Mouse (Mus musculus) CH12.LX (cell line): ENCODE data around the gene Kcnj9. TPM values are rescaled to one million over a fixed set of nuclear protein-coding genes. Genes with fewer than 3 reads are reported as not detected.

Experiments
- DNase-seq: peaks from one replicate; pipeline ENCODE4 v3.0.0-alpha.2; 2013; ENCODE audit errors: extremely low read depth
- H3K27ac ChIP-seq: 2 replicates; pipeline ENCODE4 v1.5.1; 2012; ENCODE audit warnings: low read depth, mild to moderate bottlenecking, control low read depth, moderate library complexity; ENCODE audit not compliant: insufficient read depth
- H3K27me3 ChIP-seq: replicated peaks from 2 replicates; pipeline ENCODE3; 2012; ENCODE audit warnings: inconsistent platforms
- H3K36me3 ChIP-seq, 2 experiments: replicated peaks in 1 of 2; 2 replicates each; pipeline versions ENCODE3 to v1.6.1; 2012; ENCODE audit warnings: inconsistent platforms in 1 of 2, low read length in 1 of 2, mild to moderate bottlenecking in 1 of 2, mixed read lengths in 1 of 2, moderate library complexity in 1 of 2; ENCODE audit not compliant: control insufficient read depth in 1 of 2, insufficient read depth in 1 of 2
- H3K4me1 ChIP-seq, 2 experiments: 2 replicates each; pipeline ENCODE4 v1.6.1; 2012; ENCODE audit warnings: inconsistent platforms in 1 of 2, moderate library complexity in 1 of 2; ENCODE audit not compliant: insufficient read depth in 2 of 2, control insufficient read depth in 1 of 2
- H3K4me2 ChIP-seq: 2 replicates; pipeline ENCODE4 v1.6.1; 2012; ENCODE audit warnings: low read depth, mild to moderate bottlenecking, control low read depth; ENCODE audit not compliant: poor library complexity, insufficient read depth, severe bottlenecking
- H3K4me3 ChIP-seq, 3 experiments: fragments of 150-350 bp in 1 of 3; sonication (generic) in 1 of 3; replicated peaks in 1 of 3; 2 replicates each; pipeline versions ENCODE3 to v1.5.1; 2011 to 2012; ENCODE audit warnings: low read depth in 2 of 3, low read length in 2 of 3, mild to moderate bottlenecking in 2 of 3, moderate library complexity in 2 of 3, control low read depth in 1 of 3, improper control_type of control experiment in 1 of 3, inconsistent platforms in 1 of 3, mixed read lengths in 1 of 3; ENCODE audit not compliant: poor library complexity in 1 of 3
- H3K79me2 ChIP-seq: replicated peaks from 2 replicates; pipeline ENCODE4 v1.6.1; 2012; ENCODE audit warnings: mild to moderate bottlenecking, moderate library complexity; ENCODE audit not compliant: control insufficient read depth, poor library complexity, insufficient read depth, severe bottlenecking; ENCODE audit errors: extremely low read depth
- H3K9ac ChIP-seq: 2 replicates; pipeline ENCODE4 v1.6.1; 2012; ENCODE audit warnings: low read depth, mild to moderate bottlenecking, control low read depth, moderate library complexity; ENCODE audit not compliant: insufficient read depth
- H3K9me3 ChIP-seq: replicated peaks from 2 replicates; pipeline ENCODE3; 2012; ENCODE audit warnings: low read length, inconsistent platforms, mixed read lengths
- BHLHE40 ChIP-seq: IDR thresholded peaks from 2 replicates; pipeline ENCODE4 v1.6.1; 2011; ENCODE audit warnings: mild to moderate bottlenecking, low read depth, low read length, improper control_type of control experiment
- ELF1 ChIP-seq: IDR thresholded peaks from 2 replicates; pipeline ENCODE4 v1.6.1; 2014; ENCODE audit warnings: low read depth, mild to moderate bottlenecking, inconsistent platforms, low read length, improper control_type of control experiment
- HCFC1 ChIP-seq: IDR thresholded peaks from 2 replicates; pipeline ENCODE4 v1.6.1; 2012; ENCODE audit warnings: low read depth, mild to moderate bottlenecking, inconsistent platforms, low read length, improper control_type of control experiment
- KAT2A ChIP-seq: IDR thresholded peaks from 2 replicates; pipeline ENCODE4 v1.6.1; 2012; ENCODE audit warnings: low read length, improper control_type of control experiment, inconsistent platforms; ENCODE audit not compliant: insufficient replicate concordance
- MAX ChIP-seq: IDR thresholded peaks from 2 replicates; pipeline ENCODE4 v1.6.1; 2011; ENCODE audit warnings: low read length, improper control_type of control experiment
- NRF1 ChIP-seq: IDR thresholded peaks from 2 replicates; pipeline ENCODE4 v1.6.1; 2014; ENCODE audit warnings: low read depth, mild to moderate bottlenecking, inconsistent platforms, low read length, improper control_type of control experiment, moderate library complexity
- PAX5 ChIP-seq: IDR thresholded peaks from 2 replicates; pipeline ENCODE4 v1.6.1; 2012; ENCODE audit warnings: low read length, inconsistent platforms, mixed read lengths
- POLR2A ChIP-seq: IDR thresholded peaks from 2 replicates; pipeline ENCODE4 v1.6.1; 2011; ENCODE audit warnings: low read depth, mild to moderate bottlenecking, improper control_type of control experiment, low read length
- POLR2AphosphoS2 ChIP-seq: IDR thresholded peaks from 2 replicates; pipeline ENCODE4 v1.6.1; 2011; ENCODE audit warnings: low read depth, low read length, improper control_type of control experiment
- RCOR1 ChIP-seq: conservative IDR thresholded peaks from 2 replicates; pipeline ENCODE4 v1.6.1; 2012; ENCODE audit warnings: low read depth, mild to moderate bottlenecking, inconsistent platforms, low read length, improper control_type of control experiment
- SIN3A ChIP-seq: IDR thresholded peaks from 2 replicates; pipeline ENCODE4 v1.6.1; 2012; ENCODE audit warnings: low read length, improper control_type of control experiment, inconsistent platforms
- UBTF ChIP-seq: IDR thresholded peaks from 2 replicates; pipeline ENCODE4 v1.6.1; 2012; ENCODE audit warnings: low read depth, mild to moderate bottlenecking, inconsistent platforms, low read length, improper control_type of control experiment, moderate library complexity
- USF1 ChIP-seq: IDR thresholded peaks from 2 replicates; pipeline ENCODE4 v1.6.1; 2014; ENCODE audit warnings: low read depth, mild to moderate bottlenecking, inconsistent platforms, low read length, improper control_type of control experiment
- USF2 ChIP-seq: conservative IDR thresholded peaks from 2 replicates; pipeline ENCODE4 v1.6.1; 2011; ENCODE audit warnings: low read depth, low read length, improper control_type of control experiment
- ZMIZ1 ChIP-seq: IDR thresholded peaks from 2 replicates; pipeline ENCODE4 v1.6.1; 2012; ENCODE audit warnings: low read depth, mild to moderate bottlenecking, inconsistent platforms, low read length, improper control_type of control experiment
- ZNF384 ChIP-seq: IDR thresholded peaks from 2 replicates; pipeline ENCODE4 v1.6.1; 2012; ENCODE audit warnings: low read depth, low read length, improper control_type of control experiment, inconsistent platforms
- dilution Hi-C: fragments of 300-500 bp; cut with MboI; formaldehyde crosslinking; loops from 2 replicates; pipeline ENCODE4 v1.14.3; 2020; ENCODE audit warnings: low sequenced_read_pairs; ENCODE audit not compliant: extremely low pct_unique_long_range_greater_than_20kb, extremely low pct_ligation_motif_present
- in situ Hi-C: fragments of 300-500 bp; cut with MboI; formaldehyde crosslinking; loops from 3 replicates; pipeline ENCODE4 v1.14.3; 2019; ENCODE audit warnings: low sequenced_read_pairs, low pct_ligation_motif_present, low pct_unique_long_range_greater_than_20kb, mixed read lengths
- polyA plus RNA-seq: library from polyadenylated mRNA; unstranded; fragments of >175 nt; gene quantifications from 2 replicates; pipeline ENCODE4 v1.2.1, GENCODE M21; 2012; ENCODE audit warnings: low read depth; ENCODE audit not compliant: insufficient read length
- total RNA-seq, 2 experiments: library from RNA; depleted of rRNA; stranded (reverse); fragments of 300-350 nt in 1 of 2; fragments of >200 nt in 1 of 2; gene quantifications; 2 replicates each; pipeline ENCODE4 v1.2.3; 2012 to 2014

Kcnj9 gene
- total and polyA plus RNA-seq, 3 experiments: 0.04 to 0.10 TPM; not detected in 1

DNA sequence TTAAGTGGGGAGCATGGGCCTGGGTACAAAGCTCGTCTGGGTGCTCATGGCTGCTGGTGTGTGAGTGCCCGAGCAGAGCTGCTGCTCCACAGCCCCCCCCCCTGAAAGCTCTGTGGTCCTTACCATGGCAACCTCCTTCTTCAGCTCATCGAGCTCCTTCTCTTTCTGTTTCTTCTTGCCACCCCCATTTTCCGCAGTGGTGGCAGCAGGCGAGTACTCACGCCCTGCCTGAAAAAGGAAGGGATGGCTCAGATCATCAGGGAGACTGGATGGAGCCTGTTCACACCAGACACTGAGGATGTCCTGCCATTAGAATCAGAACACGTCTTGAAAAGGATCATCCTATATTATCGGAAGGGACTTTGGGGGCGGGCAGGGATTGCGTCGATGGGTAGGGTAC, 35.7 kb downstream of the Kcnj9 start:
- no peaks in the 10 kb centered on the region for H3K36me3 ChIP-seq
- H3K27me3 ChIP-seq: peaks cover 49% of the 10 kb centered on the region
- no peak for DNase-seq
- no peak overlapping the region for H3K4me3 ChIP-seq
- dilution Hi-C loops (no loop called here), in situ Hi-C loops (no loop called here)
- H3K4me2 ChIP-seq: no peak overlapping the region
- TF ChIP-seq UBTF: no peak
- no peak for TF ChIP-seq HCFC1
- no peak for TF ChIP-seq ELF1
- no peak for TF ChIP-seq KAT2A
- no peak for TF ChIP-seq USF1
- no peak for TF ChIP-seq SIN3A
- TF ChIP-seq MAX: no peak
- H3K27ac ChIP-seq: no peak overlapping the region
- H3K79me2 ChIP-seq: no peaks in the 10 kb centered on the region
- H3K4me1 ChIP-seq: peaks cover 8 to 11% of the 10 kb centered on the region in 2 experiments
- H3K9ac ChIP-seq: no peak overlapping the region
- H3K9me3 ChIP-seq: no peaks in the 10 kb centered on the region

DNA sequence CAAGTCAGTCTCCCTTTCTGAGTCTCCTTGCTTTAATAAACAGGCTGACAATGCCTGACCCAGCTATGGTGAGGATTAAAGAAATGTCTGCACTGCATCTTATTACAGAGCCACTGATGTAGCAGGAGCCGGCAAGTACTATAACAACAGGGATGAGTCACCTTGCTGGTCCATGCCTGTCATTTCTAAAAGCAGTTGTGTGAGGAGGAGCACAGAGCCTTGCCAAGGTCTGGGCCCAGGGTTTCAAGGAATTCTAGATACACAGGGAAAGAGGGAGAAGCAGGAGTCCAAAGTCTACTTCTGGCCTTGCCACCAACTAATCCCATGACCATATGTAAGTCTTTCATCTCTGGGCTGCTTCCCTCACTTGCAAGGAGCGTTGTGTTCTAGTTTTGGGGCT, 36.2 kb downstream of the Kcnj9 start:
- in situ Hi-C loops (no loop called here), dilution Hi-C loops (no loop called here)
- no peaks in the 10 kb centered on the region for H3K36me3 ChIP-seq
- H3K9ac ChIP-seq: no peak overlapping the region
- peaks cover 8 to 11% of the 10 kb centered on the region in 2 experiments for H3K4me1 ChIP-seq
- no peaks in the 10 kb centered on the region for H3K79me2 ChIP-seq
- DNase-seq: no peak
- peaks cover 45% of the 10 kb centered on the region for H3K27me3 ChIP-seq
- H3K4me3 ChIP-seq: no peak overlapping the region
- no peaks in the 10 kb centered on the region for H3K9me3 ChIP-seq
- no peak overlapping the region for H3K4me2 ChIP-seq
- H3K27ac ChIP-seq: no peak overlapping the region
- no peak for TF ChIP-seq USF1
- TF ChIP-seq SIN3A: no peak
- no peak for TF ChIP-seq POLR2AphosphoS2
- TF ChIP-seq BHLHE40: no peak
- no peak for TF ChIP-seq ZNF384
- TF ChIP-seq POLR2A: no peak
- TF ChIP-seq RCOR1: no peak
- no peak for TF ChIP-seq USF2
- TF ChIP-seq ELF1: no peak
- no peak for TF ChIP-seq PAX5
- no peak for TF ChIP-seq UBTF
- TF ChIP-seq KAT2A: no peak
- no peak for TF ChIP-seq ZMIZ1
- no peak for TF ChIP-seq MAX
- no peak for TF ChIP-seq NRF1
